Mouse (Mus musculus) liver, postnatal 0 days (tissue): ENCODE results near the gene Prr23a1.

ENCODE experiments used
- CTCF ChIP-seq: sonication (generic); IDR thresholded peaks from 2 replicates; pipeline ENCODE4 v1.5.1; 2016; ENCODE audit warnings: antibody characterized with exemption, low read depth
- EP300 ChIP-seq: IDR thresholded peaks from 2 replicates; pipeline ENCODE4 v1.6.1; 2016; ENCODE audit warnings: antibody characterized with exemption, low read depth, mild to moderate bottlenecking

- TF ChIP-seq CTCF, result no peak
- no peak for TF ChIP-seq EP300
Measured at GRCm38 (mm10) chr9:98817592-98817991, 24.7 kb upstream of the Prr23a1 start.
